Mouse (Mus musculus): ENCODE measurements around the gene Atf7.
"Not testable (repeated sequence)": the region's sequence is repeated elsewhere in the genome, so short reads cannot be mapped to it uniquely, and the experiment has no call there.

Gene Atf7

GRCm38 (mm10) chr15:102619486-102619885 lies 5.8 kb downstream of the Atf7 start:
- no peak for DNase-seq (ENCODE audit: low spot score)

GRCm38 (mm10) chr15:102617654-102618053 lies 7.6 kb downstream of the Atf7 start:
- DNase-seq (ENCODE audit: low spot score), result no peak

GRCm38 (mm10) chr15:102616174-102616573 lies 9.1 kb downstream of the Atf7 start:
- DNase-seq (ENCODE audit: low spot score), result no peak

GRCm38 (mm10) chr15:102614224-102614623 lies 11.0 kb downstream of the Atf7 start:
- no peak for DNase-seq (ENCODE audit: low spot score)

GRCm38 (mm10) chr15:102612966-102613365 lies 12.3 kb downstream of the Atf7 start:
- no peak for DNase-seq (ENCODE audit: low spot score)

- not testable (repeated sequence) for DNase-seq (ENCODE audit: low spot score)
Observed at GRCm38 (mm10) chr15:102608586-102608985, 16.7 kb downstream of the Atf7 start.

GRCm38 (mm10) chr15:102593996-102594656 lies 31.1 kb downstream of the Atf7 start:
- DNase-seq (ENCODE audit: low spot score), result no peak

GRCm38 (mm10) chr15:102592674-102593073 lies 32.6 kb downstream of the Atf7 start:
- DNase-seq (ENCODE audit: low spot score), result no peak

GRCm38 (mm10) chr15:102590567-102590966 lies 34.7 kb downstream of the Atf7 start:
- DNase-seq (ENCODE audit: low spot score), result no peak

GRCm38 (mm10) chr15:102589826-102590225 lies 35.4 kb downstream of the Atf7 start:
- no peak for DNase-seq (ENCODE audit: low spot score)

GRCm38 (mm10) chr15:102585501-102585900 lies 39.8 kb downstream of the Atf7 start:
- no peak for DNase-seq (ENCODE audit: low spot score)

- no peak for DNase-seq (ENCODE audit: low spot score)
Observed at GRCm38 (mm10) chr15:102583708-102584383, 41.4 kb downstream of the Atf7 start.

GRCm38 (mm10) chr15:102581205-102581604 lies 44.1 kb downstream of the Atf7 start:
- no peak for DNase-seq (ENCODE audit: low spot score)

GRCm38 (mm10) chr15:102578351-102578750 lies 46.9 kb downstream of the Atf7 start:
- DNase-seq (ENCODE audit: low spot score), result no peak

- DNase-seq (ENCODE audit: low spot score), result no peak
Observed at GRCm38 (mm10) chr15:102576972-102577371, 48.3 kb downstream of the Atf7 start.

GRCm38 (mm10) chr15:102572081-102572480 lies 53.2 kb downstream of the Atf7 start:
- no peak for DNase-seq (ENCODE audit: low spot score)

- no peak for DNase-seq (ENCODE audit: low spot score)
Observed at GRCm38 (mm10) chr15:102567849-102568248, 57.4 kb downstream of the Atf7 start.

- no peak for DNase-seq (ENCODE audit: low spot score)
Observed at GRCm38 (mm10) chr15:102563681-102564080, 61.6 kb downstream of the Atf7 start.

GRCm38 (mm10) chr15:102563061-102563460 lies 62.2 kb downstream of the Atf7 start:
- DNase-seq (ENCODE audit: low spot score), result no peak

GRCm38 (mm10) chr15:102562491-102562890 lies 62.8 kb downstream of the Atf7 start:
- no peak for DNase-seq (ENCODE audit: low spot score)

- DNase-seq (ENCODE audit: low spot score), result no peak
Observed at GRCm38 (mm10) chr15:102557580-102557979, 67.7 kb downstream of the Atf7 start.

- no peak for DNase-seq (ENCODE audit: low spot score)
Observed at GRCm38 (mm10) chr15:102555581-102555980, 69.7 kb downstream of the Atf7 start.

GRCm38 (mm10) chr15:102552599-102552998 lies 72.7 kb downstream of the Atf7 start:
- no peak for DNase-seq (ENCODE audit: low spot score)

GRCm38 (mm10) chr15:102547478-102547877 lies 77.8 kb downstream of the Atf7 start:
- no peak for DNase-seq (ENCODE audit: low spot score)

Data from spleen, adult 12 weeks (tissue).